Mouse (Mus musculus) lung, adult 2 months (tissue): ENCODE data around the gene Elp5.

Experiments
- CTCF ChIP-seq: fragments of 200-500 bp; IDR thresholded peaks from 2 replicates; pipeline ENCODE4 v1.5.1; 2011; ENCODE audit warnings: mild to moderate bottlenecking, low read length, control low read depth; ENCODE audit not compliant: insufficient read depth
- POLR2A ChIP-seq: fragments of 200-500 bp; IDR thresholded peaks from 2 replicates; pipeline ENCODE4 v1.6.1; 2011; ENCODE audit warnings: low read depth, mild to moderate bottlenecking, control low read depth, low read length, borderline replicate concordance; ENCODE audit errors: extremely low read depth

GRCm38 (mm10) chr11:69945997-69946891, 36.1 kb downstream of the Elp5 start:
- TF ChIP-seq POLR2A (no peak), CTCF (no peak)
